Mouse (Mus musculus): ENCODE measurements at regions not wholly inside any gene's neighbourhood (a gene's known extent, or its start where the extent isn't known, plus 50 kb on each side); places are given as distances from the start of the nearest gene placed in this dataset.

GRCm38 (mm10) chr11:63583321-63583720 is 338.8 kb downstream of the Hs3st3b1 start:
- TF ChIP-seq GATA1 (IDR thresholded peaks at IDR 0.05; ENCODE audit: borderline replicate concordance, low read length) = no peak
- TF ChIP-seq FLI1 (IDR thresholded peaks at IDR 0.05; ENCODE audit: low read length) = no peak
- Histone ChIP-seq H3K27me3 (replicated peaks) (no peaks in the 10 kb centered on the region), H3K9me3 (peaks cover 26% of the 10 kb centered on the region; the same call in 1 of the 2 replicates), H3K36me3 (replicated peaks; ENCODE audit: low read length) (no peaks in the 10 kb centered on the region), H3K4me3 (replicated peaks) (no peak overlapping the region), H3K4me1 (no peaks in the 10 kb centered on the region)

GRCm38 (mm10) chr11:63585216-63585869 is 336.7 kb downstream of the Hs3st3b1 start:
- no peaks in the 10 kb centered on the region for H3K27me3 ChIP-seq (replicated peaks)
- H3K4me3 ChIP-seq (replicated peaks) = no peak overlapping the region
- no peak for TF ChIP-seq FLI1 (IDR thresholded peaks at IDR 0.05; ENCODE audit: low read length)
- TF ChIP-seq GATA1 (IDR thresholded peaks at IDR 0.05; ENCODE audit: borderline replicate concordance, low read length) = no peak
- no peaks in the 10 kb centered on the region for H3K4me1 ChIP-seq
- H3K36me3 ChIP-seq (replicated peaks; ENCODE audit: low read length) = no peaks in the 10 kb centered on the region
- peaks cover 16% of the 10 kb centered on the region; the same call in 1 of the 2 replicates for H3K9me3 ChIP-seq

GRCm38 (mm10) chr11:63620220-63620619 is 301.9 kb downstream of the Hs3st3b1 start:
- TF ChIP-seq FLI1 (IDR thresholded peaks at IDR 0.05; ENCODE audit: low read length) (no peak), GATA1 (IDR thresholded peaks at IDR 0.05; ENCODE audit: borderline replicate concordance, low read length) (no peak)
- Histone ChIP-seq H3K9me3 (peaks cover 34% of the 10 kb centered on the region), H3K4me3 (replicated peaks) (peak overlapping the region; percentile 12), H3K27me3 (replicated peaks) (no peaks in the 10 kb centered on the region), H3K4me1 (no peaks in the 10 kb centered on the region), H3K36me3 (replicated peaks; ENCODE audit: low read length) (no peaks in the 10 kb centered on the region)

- TF ChIP-seq FLI1 (IDR thresholded peaks at IDR 0.05; ENCODE audit: low read length) (no peak), GATA1 (IDR thresholded peaks at IDR 0.05; ENCODE audit: borderline replicate concordance, low read length) (no peak)
- Histone ChIP-seq H3K4me3 (replicated peaks) (no peak overlapping the region), H3K4me1 (no peaks in the 10 kb centered on the region), H3K9me3 (peaks cover 12% of the 10 kb centered on the region), H3K27me3 (replicated peaks) (no peaks in the 10 kb centered on the region), H3K36me3 (replicated peaks; ENCODE audit: low read length) (no peaks in the 10 kb centered on the region)
Measured at GRCm38 (mm10) chr11:63630336-63630735, 291.8 kb downstream of the Hs3st3b1 start.

GRCm38 (mm10) chr11:63657057-63657456 is 265.0 kb downstream of the Hs3st3b1 start:
- Histone ChIP-seq H3K4me3 (replicated peaks) (no peak overlapping the region), H3K36me3 (replicated peaks; ENCODE audit: low read length) (no peaks in the 10 kb centered on the region), H3K4me1 (no peaks in the 10 kb centered on the region), H3K27me3 (replicated peaks) (no peaks in the 10 kb centered on the region), H3K9me3 (peaks cover 31% of the 10 kb centered on the region)
- TF ChIP-seq FLI1 (IDR thresholded peaks at IDR 0.05; ENCODE audit: low read length) = no peak
- no peak for TF ChIP-seq GATA1 (IDR thresholded peaks at IDR 0.05; ENCODE audit: borderline replicate concordance, low read length)

GRCm38 (mm10) chr11:63665268-63665934 is 256.7 kb downstream of the Hs3st3b1 start:
- Histone ChIP-seq H3K9me3 (peaks cover 36% of the 10 kb centered on the region), H3K36me3 (replicated peaks; ENCODE audit: low read length) (no peaks in the 10 kb centered on the region), H3K4me3 (replicated peaks) (no peak overlapping the region), H3K27me3 (replicated peaks) (no peaks in the 10 kb centered on the region), H3K4me1 (no peaks in the 10 kb centered on the region)
- no peak for TF ChIP-seq GATA1 (IDR thresholded peaks at IDR 0.05; ENCODE audit: borderline replicate concordance, low read length)

GRCm38 (mm10) chr11:63670477-63670876 is 251.6 kb downstream of the Hs3st3b1 start:
- no peaks in the 10 kb centered on the region for H3K27me3 ChIP-seq (replicated peaks)
- H3K4me3 ChIP-seq (replicated peaks) = no peak overlapping the region
- no peak for TF ChIP-seq FLI1 (IDR thresholded peaks at IDR 0.05; ENCODE audit: low read length)
- no peaks in the 10 kb centered on the region for H3K4me1 ChIP-seq
- no peaks in the 10 kb centered on the region for H3K36me3 ChIP-seq (replicated peaks; ENCODE audit: low read length)
- H3K9me3 ChIP-seq = peaks cover 28% of the 10 kb centered on the region

- no peaks in the 10 kb centered on the region for H3K36me3 ChIP-seq (replicated peaks; ENCODE audit: low read length)
- H3K4me3 ChIP-seq (replicated peaks) = no peak overlapping the region
- H3K27me3 ChIP-seq (replicated peaks) = no peaks in the 10 kb centered on the region
- no peak for TF ChIP-seq GATA1 (IDR thresholded peaks at IDR 0.05; ENCODE audit: borderline replicate concordance, low read length)
- no peak for TF ChIP-seq FLI1 (IDR thresholded peaks at IDR 0.05; ENCODE audit: low read length)
- H3K4me1 ChIP-seq = no peaks in the 10 kb centered on the region
- peaks cover 18% of the 10 kb centered on the region for H3K9me3 ChIP-seq
Measured at GRCm38 (mm10) chr11:63671816-63672215, 250.3 kb downstream of the Hs3st3b1 start.

GRCm38 (mm10) chr11:63677921-63678320 is 244.2 kb downstream of the Hs3st3b1 start:
- Histone ChIP-seq H3K36me3 (replicated peaks; ENCODE audit: low read length) (no peaks in the 10 kb centered on the region), H3K27me3 (replicated peaks) (no peaks in the 10 kb centered on the region), H3K9me3 (peaks cover 23% of the 10 kb centered on the region), H3K4me1 (no peaks in the 10 kb centered on the region), H3K4me3 (replicated peaks) (no peak overlapping the region)
- no peak for TF ChIP-seq FLI1 (IDR thresholded peaks at IDR 0.05; ENCODE audit: low read length)
- no peak for TF ChIP-seq GATA1 (IDR thresholded peaks at IDR 0.05; ENCODE audit: borderline replicate concordance, low read length)

GRCm38 (mm10) chr11:63678382-63678905 is 243.6 kb downstream of the Hs3st3b1 start:
- H3K9me3 ChIP-seq = peaks cover 23% of the 10 kb centered on the region
- no peak for TF ChIP-seq GATA1 (IDR thresholded peaks at IDR 0.05; ENCODE audit: borderline replicate concordance, low read length)
- TF ChIP-seq FLI1 (IDR thresholded peaks at IDR 0.05; ENCODE audit: low read length) = no peak
- H3K4me3 ChIP-seq (replicated peaks) = no peak overlapping the region
- no peaks in the 10 kb centered on the region for H3K36me3 ChIP-seq (replicated peaks; ENCODE audit: low read length)
- no peaks in the 10 kb centered on the region for H3K27me3 ChIP-seq (replicated peaks)
- H3K4me1 ChIP-seq = no peaks in the 10 kb centered on the region
